Mouse (Mus musculus) left cerebral cortex, adult 18-20 months (tissue): ENCODE measurements at regions not wholly inside any gene's neighbourhood (a gene's known extent, or its start where the extent isn't known, plus 50 kb on each side); places are given as distances from the start of the nearest gene placed in this dataset.
"Not testable (repeated sequence)": the region's sequence is repeated elsewhere in the genome, so short reads cannot be mapped to it uniquely, and the experiment has no call there.

Experiments
- DNase-seq, 2 experiments: peaks; one replicate each; pipeline ENCODE4 v3.0.0; 2021 to 2022; ENCODE audit warnings: low spot score in 2 of 2, mixed read lengths in 1 of 2

- peak in 1 of 2 experiments; percentile 27 for DNase-seq
Measured at GRCm38 (mm10) chr9:48047846-48048245, 114.0 kb upstream of the Nxpe4 start.

GRCm38 (mm10) chr9:48053580-48053979, 108.2 kb upstream of the Nxpe4 start:
- DNase-seq = no peak

DNA sequence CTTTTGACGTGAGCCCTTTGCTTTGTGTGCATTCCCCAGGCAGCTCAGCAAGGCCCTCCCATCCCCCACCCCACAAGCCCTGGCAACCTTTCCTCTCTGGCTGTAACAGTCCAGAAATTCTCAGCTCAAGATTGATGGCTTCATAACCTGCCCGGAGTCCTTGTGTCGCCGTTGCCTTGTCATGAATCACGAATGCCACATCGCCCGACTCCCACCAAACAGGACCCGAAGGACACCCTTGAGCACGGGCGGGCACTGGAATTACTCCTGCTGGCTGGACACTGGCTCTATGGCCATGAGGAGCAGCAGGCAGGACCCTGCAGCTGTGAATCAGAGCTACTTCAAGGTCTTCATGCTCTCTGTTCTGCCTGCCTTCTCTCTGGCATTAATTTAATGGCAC, 106.6 kb upstream of the Nxpe4 start:
- no peak for DNase-seq

GRCm38 (mm10) chr9:48058599-48058998, 103.2 kb upstream of the Nxpe4 start:
- no peak for DNase-seq

DNA sequence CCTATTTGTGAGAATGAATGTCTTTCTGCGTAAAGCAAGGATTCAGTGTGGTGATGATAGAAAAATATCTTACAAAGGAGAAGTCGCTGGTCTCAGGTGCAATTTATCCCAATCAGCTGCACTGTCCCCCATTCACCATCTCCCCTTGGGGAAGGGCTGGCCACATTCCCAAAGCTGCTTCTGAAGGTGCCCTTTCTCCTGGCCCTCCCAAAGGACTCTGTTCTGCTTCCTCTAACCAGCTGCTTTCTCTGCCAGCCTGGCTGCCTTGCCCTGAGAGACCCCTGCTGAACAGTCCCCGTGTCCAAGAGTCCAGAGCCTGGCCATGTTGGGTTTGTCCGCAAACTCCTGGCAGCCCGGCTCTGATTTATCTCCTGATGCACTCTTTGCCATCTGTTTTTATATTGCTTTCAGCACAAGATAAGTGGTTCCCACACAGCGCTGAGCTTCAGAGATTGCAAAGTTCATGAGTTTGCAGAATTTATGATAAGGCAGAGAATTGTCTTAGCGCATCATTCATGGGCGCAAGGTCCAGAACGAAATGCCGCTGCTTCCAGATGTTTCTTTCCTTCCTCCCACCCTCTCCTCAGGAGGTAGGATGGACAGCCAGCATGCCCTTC, 102.2 kb upstream of the Nxpe4 start:
- DNase-seq = no peak

DNA sequence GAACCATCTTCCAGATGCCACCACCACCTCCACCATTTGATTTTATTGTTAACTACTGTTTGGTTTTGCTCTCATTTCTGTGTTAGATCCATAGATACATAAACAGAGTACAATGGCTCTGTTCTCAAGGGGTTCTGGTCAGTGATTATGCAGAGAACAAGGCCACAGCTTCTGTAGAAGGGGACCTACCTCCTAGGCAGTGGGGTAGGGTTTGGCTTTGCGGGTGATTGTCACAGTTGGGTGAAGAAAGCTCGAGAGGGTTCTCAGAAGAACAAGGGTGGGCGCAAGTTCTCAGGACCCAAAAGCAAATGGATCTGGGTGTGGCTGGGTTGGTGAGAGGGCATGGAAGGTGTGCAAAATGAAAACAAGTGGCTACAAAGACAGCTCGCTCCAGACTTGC, 100.8 kb upstream of the Nxpe4 start:
- no peak for DNase-seq

DNA sequence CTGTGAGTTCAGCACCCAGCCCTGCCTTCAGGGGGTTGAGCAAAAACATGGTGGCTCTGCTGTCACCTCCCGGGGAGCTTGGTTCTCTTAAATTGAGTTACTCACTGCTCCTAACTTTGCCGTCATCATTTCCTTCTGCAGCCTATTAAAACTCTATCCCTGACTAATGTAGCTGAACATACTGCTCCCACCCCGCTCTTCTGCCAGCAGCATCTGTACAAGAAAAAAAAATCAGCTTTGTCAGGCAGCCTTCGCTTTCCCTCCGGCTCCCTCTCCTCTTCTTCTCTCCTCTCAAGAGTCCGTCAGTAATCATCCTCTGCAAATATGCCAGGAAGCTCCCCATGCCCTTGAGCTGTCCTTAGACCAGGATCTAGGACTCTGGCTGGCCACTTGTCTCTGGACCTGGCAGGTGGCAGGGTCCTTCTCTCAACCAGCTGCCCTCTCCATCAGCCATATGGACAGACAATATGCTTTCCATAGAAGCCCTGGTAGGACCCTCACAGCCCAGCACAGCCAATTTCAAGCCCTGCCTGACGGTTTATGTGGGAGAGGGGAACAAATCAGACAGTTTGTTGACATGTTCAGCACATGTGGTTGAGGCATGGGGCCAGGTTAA, 95.0 kb upstream of the Nxpe4 start:
- peak in 1 of 2 experiments; percentile 36 for DNase-seq

GRCm38 (mm10) chr9:48072592-48072991, 89.2 kb upstream of the Nxpe4 start:
- no peak for DNase-seq

DNA sequence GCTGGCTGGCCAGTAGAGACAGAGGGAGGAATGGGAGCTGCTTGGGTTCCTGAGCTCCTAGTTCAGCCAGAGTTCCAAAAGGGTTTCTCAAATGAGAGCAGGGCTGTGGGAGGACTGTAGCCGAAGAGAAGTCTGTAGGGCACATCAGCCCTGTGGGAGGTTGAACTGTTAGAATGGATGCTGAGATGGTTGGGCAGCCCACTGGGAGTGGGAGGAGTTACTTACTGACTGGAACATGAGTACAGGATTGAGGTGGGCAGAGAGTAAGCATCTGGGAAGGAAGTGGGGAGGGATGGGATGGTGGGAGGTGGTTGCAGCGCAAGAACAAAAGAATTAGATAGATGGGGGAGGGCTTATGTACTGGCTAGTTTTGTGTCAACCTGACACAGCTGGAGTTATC, 88.7 kb upstream of the Nxpe4 start:
- DNase-seq = peak; percentile 64 to 83

DNA sequence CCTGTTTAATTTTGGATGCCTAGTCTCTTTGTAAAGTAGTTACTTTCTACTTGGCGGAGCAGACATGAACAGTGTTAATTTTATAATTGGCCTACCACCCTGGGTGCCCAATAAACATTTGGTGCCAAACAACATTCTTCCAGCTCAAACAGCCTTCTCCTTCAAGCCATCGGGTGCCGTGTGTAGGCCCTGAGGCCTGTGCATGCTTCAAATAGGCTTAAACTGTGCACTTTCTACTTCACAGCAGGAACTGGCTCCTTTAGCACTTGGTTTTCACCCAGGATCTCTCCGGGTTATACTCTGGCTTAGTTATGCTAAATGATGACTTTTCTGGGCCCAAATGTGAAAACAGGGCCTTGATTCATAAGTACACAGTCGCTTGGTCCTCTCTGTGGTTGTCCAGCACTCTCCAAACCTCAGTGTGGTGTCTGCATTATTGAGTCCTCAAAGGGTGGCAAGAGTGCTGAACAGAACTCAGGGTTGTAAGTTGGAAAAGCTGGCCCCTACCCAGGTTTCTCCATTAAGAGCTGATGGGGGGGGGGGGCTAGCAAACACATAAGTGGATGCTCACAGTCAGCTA, 86.1 kb upstream of the Nxpe4 start:
- DNase-seq = no peak

- DNase-seq = no peak
Measured at GRCm38 (mm10) chr9:48082461-48082860, 79.4 kb upstream of the Nxpe4 start.

DNA sequence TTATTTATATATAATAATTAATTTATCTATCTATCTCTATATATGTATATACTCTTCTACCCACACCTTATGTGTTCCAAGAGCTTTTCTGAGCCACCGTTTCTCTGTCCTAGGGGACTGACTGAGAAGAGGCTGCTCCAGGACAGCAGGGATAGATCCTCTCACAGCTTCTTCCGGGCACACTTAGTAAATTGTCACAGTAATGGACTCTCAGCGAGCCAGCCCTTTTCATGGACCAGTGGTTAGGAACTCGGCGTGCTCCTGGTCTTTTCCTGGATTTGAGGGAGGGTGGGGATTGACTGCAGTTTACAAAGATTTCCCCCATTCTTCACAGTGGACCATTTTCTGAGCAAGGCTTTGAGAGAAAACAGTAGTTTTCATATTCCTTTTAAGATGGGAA, 77.6 kb upstream of the Nxpe4 start:
- DNase-seq = not testable (repeated sequence)

GRCm38 (mm10) chr9:48089661-48090060, 72.2 kb upstream of the Nxpe4 start:
- DNase-seq = no peak

- no peak for DNase-seq
Measured at GRCm38 (mm10) chr9:48094756-48095155, 67.1 kb upstream of the Nxpe4 start.

DNA sequence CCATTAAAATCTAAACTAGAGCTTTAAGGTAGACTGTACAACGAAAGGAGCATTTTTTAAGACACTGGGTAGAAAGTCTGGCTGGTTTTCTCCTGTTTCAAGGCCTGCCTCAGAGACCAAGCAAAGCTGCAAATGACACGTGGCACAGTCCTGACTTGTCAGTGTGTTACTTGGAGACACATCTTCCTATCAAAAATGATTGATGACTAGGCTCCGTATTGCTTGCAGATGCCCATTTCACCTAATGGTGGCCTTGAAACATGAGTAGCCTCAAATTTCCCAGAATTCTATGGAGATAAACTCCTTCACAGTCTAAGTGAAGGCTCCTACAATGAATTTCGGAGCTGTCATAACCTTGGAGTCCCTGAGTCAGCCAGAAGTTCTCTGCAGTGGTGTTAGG, 62.0 kb upstream of the Nxpe4 start:
- DNase-seq = no peak

DNA sequence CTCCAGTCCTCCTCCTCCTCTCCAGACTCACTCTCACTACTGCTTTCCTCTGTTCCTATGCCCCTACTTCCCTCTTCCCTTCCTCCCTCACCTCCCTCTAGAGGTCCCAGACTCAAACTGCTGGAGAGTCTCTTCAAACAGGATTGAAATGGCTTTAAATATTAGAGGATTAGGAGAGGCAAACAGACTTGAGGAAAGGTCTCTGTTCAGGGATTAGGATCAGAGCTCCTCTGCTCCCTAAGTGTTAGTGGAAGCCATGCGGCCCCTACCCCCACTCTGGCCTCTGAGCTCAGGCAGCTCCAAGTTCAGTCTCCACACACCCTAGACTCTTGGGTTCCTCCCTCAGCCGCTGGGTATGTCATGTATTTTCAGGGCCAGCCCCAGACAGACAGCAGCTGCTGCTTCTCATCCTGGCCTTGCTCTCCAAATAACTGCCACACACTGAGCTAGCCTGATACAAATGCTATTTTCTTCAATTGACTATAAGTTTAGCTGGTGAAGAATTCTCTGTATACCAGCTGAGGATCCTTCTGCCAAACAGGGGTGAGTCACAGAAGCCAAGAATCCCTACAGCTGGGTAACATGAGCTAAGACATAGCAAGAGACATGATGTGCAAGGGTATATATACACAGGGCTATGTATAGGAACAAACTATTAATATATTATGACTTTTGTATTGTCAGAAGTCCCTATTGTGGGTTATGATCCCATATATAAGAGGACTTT, 55.2 kb upstream of the Nxpe4 start:
- DNase-seq = no peak

DNA sequence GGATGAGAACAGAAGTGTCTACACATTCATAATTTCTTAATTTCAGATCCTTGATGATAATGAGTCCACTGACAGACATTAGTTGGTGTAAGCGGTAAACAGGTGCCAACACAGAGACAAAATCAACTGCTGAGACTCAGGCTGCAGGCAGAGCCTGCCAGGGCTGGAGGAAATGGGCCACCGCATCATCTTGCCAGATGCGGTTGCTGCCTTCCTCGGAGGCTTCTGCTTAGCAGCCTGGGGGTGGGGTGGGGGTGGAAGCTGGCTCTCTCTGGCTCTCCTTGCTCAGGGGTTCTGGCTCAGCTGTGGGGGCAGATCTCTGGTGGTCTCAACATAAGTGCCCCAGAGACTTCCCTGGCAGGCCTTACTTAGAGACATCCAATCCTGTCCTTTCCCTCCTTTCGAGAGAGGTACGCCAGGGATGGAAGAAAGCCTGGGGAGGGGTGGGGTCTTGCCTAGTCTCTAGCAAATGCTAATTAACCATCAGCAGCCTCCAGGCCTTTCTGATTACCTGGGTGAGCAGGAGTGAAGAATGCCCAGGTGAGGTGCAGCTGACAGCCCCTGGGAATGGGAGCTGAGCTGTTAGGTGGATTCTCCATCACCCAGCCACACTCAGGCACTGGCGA, 52.7 kb upstream of the Nxpe4 start:
- DNase-seq = peak in 1 of 2 experiments; percentile 34

GRCm38 (mm10) chr9:48111316-48111890, 50.4 kb upstream of the Nxpe4 start:
- DNase-seq = peak in 1 of 2 experiments; percentile 8
